Mouse (Mus musculus) bone marrow macrophage, adult 2 months (primary cell): ENCODE data around the gene Cabp7.

Source experiments
- CTCF ChIP-seq: IDR thresholded peaks from 2 replicates; pipeline ENCODE4 v1.5.1; 2012; ENCODE audit warnings: low read depth, mild to moderate bottlenecking, low read length, moderate library complexity
- POLR2A ChIP-seq: IDR thresholded peaks from 2 replicates; pipeline ENCODE4 v1.6.1; 2012; ENCODE audit warnings: mild to moderate bottlenecking, low read depth, low read length, borderline replicate concordance

DNA sequence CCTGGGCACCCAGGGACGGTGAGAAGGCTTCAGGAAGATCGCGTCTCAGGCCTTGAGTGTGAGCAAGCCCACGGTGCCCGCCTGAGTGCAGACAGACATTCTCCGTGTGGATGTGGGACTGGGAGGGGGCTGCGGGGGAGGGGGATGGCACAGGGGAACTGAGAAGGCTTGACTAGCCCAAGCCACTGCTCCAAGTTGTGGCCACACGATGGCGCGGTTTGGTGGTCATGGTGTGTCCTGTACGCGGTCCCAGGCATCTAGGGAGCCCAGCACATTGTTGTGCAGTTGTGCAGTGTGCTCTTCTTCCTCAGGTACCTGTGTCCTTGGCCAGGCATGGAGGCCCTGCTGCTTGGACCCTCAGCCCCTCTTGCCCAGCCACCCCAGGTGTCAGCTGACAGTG is 12.4 kb downstream of the Cabp7 start:
- TF ChIP-seq CTCF (no peak), POLR2A (no peak)
